Mouse (Mus musculus): ENCODE measurements at regions not wholly inside any gene's neighbourhood (a gene's known extent, or its start where the extent isn't known, plus 50 kb on each side); places are given as distances from the start of the nearest gene placed in this dataset.
A peak's percentile ranks its signal among the peaks of the same experiment; 100 is the strongest.

DNA sequence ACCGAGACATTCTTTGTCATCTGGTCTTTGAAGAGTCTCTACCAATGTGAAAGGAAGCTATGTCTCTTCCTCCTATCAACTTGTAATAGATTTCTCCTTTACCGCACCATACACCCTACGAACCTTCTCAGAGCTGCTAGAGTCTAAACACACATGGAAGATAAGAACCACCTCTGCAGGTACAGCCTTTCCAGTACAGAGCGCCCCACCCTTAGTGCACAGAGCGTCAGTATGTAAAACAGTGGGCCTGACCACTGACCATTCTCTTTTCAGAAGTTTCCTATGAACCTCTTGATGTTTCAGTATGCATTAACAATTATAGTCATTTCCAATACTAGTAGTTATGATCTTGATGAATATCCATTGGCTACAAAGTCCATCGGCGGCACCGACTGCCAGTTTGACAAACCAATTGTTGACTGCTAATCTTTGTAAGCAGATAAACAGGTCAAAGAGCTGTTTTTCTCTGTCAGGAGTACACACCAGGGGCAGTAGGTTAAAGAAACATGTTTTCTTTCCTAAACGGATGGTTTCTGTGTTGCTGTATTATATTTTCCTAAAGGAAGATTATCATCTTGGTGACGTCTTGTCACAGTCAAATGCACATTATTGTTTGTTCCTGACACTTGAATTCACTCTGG is 50.1 kb upstream of the Crot start:
- H3K9ac ChIP-seq (replicated peaks; ENCODE audit: low read length, poor library complexity, severe bottlenecking), result 0 out of 2 replicates have a peak overlapping the region, but pooled peaks have one; percentile 8
- H3K27ac ChIP-seq (ENCODE audit: low read depth, low read length), result no peak overlapping the region
- no peak for DNase-seq (ENCODE audit: low spot score)
- ATAC-seq (ENCODE audit: low FRiP score), result no peak
- H3K36me3 ChIP-seq (ENCODE audit: insufficient read depth, low read length), result no peaks in the 10 kb centered on the region
- H3K9me3 ChIP-seq (ENCODE audit: low read length), result no peaks in the 10 kb centered on the region
- H3K27me3 ChIP-seq (ENCODE audit: insufficient read depth, low read length), result no peaks in the 10 kb centered on the region
- H3K4me3 ChIP-seq (ENCODE audit: low read depth, low read length), result no peak overlapping the region
- no peak for TF ChIP-seq CTCF (IDR thresholded peaks at IDR 0.05)
- no peak overlapping the region for H3K4me2 ChIP-seq (ENCODE audit: low read depth, low read length, poor library complexity, severe bottlenecking)
- WGBS, result 57% methylated on average over 10 of the region's 10 CpGs
- no peaks in the 10 kb centered on the region for H3K4me1 ChIP-seq (ENCODE audit: insufficient read depth, low read length)
